Mouse (Mus musculus): Measurements from ENCODE around the gene Cenpm.

The Cenpm gene

DNA sequence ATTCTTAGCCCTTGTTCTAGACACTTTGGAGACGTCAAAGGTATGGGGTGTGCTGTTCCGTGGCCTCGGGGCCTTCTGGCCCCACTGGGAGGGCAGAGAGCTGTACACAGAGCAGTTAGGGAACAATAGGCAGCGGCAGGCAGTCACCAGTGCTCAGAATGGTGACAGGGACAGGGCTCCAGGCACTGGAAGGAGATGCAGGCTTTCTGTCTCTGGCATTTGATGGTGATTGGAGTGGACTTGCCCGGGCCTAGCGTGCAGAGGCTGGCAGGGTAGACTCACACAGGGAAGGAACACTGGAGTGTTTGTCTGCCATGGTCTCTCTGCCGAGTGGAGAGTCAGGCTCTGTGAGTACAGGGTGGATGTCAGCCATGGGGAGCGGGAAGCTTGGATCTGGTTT lies 51.9 kb downstream of the Cenpm start:
- DNase-seq (ENCODE audit: extremely low spot score) = no peak

DNA sequence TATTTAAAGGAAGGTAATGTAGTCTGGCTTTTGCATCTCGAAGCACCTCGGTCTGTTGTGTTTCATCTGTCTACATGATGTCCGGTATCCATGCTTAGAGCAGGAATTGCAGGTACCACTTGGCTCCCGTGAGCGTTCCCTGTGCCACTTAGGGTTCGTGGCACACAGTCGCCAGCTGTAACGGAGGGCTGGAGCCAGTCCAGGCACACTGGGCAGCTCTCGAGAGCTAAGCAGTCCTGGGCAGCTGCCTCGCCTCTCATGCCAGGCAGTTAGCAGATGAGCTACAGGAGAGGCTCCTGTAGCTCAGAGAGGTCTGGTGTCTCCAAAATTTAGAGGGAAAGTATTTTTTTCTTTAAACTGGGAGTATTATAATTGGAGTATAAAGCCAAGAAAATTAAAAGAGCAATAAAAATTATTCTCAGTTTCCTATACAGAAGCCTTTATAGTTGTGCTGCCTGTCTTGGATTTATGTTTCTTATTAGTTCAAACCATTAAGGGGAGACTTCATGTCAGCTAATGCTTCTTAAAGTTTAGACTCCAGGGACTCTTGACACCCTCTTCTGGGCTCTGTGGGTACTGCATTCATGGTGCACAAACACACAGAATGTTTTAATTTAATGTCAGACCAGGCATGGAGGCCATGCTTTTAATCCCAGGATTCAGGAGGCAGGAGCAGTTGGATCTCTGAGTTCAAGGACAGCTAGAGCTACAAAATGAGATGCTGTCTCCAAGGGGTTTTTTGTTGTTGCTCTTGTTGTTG lies 55.9 kb downstream of the Cenpm start:
- no peak for DNase-seq (ENCODE audit: extremely low spot score)

DNA sequence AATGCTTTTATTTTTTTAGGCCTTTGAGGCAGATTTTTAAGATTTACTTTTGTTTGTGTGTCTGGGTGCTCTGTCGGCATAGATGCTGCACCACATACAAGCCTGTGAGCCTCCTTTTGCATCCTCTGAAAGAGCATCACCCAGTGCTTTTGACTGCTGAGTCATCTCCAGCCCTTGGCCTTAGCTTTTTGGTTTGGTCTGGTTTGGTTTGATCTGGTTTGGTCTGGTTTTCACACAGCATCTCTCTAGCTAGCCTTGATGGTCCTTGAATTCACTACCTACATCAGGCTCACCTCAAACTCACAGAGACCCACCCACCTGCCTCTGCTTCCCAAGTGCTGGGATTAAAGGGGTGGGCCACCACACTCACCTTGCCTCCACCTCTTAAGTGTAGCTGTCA lies 56.6 kb downstream of the Cenpm start:
- DNase-seq (ENCODE audit: extremely low spot score) = no peak

DNA sequence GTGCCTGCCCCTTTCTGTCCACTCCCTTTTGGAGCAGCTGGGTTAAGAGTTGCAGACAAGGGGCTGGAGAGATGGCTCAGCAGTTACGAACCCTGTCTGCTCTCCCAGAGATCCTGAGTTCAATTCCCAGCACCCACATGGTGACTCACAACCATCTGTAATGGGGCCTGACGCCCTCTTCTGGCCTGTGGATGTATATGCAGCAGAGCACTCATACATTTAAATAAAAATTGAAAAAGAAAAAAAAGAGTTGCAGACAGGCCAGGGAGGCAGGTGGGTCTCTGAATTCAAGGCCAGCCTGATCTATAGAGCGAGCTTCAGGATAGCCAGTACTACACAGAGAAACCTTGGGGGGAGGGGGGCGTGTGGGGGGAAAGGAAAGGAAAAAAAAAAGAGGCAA lies 57.1 kb downstream of the Cenpm start:
- DNase-seq (ENCODE audit: extremely low spot score) = no peak

DNA sequence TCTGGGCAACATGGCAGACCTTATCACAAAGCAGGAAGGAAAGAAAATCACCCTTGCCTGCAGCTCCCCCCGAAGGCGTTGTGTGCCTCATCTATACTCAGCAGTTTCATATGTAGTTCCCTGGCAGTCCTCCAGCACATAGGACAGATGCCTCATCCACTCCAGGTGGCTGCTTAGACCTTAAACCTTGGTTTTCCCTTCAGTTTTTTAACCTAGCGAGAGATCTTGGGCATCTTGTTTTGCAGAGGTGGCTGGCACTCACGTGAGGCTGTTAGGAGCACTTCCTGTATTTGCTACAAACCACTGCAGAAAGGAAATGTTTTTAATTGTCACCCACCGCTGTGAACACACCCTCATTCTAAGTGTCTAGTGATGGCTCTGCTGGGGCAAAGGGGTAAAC lies 57.6 kb downstream of the Cenpm start:
- DNase-seq (ENCODE audit: extremely low spot score) = no peak

DNA sequence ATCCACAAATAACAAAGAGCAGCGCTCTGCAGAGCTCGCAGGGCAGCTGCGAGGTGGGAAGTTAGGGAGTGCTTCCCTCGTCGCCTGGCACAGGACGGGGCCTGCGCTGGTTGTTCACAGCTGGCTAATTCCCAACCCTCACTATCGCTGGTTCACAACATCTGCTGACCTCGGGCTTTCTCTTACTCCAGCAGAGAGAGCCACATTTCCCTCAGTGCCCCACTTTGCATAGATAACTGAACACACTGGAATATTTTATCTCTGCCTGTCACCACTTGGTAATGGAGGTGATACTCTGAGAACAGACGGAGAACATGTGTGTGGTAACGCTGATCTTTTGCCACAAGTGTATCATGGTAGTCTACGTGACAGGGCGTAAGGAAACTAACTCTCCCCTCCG lies 58.4 kb downstream of the Cenpm start:
- no peak for DNase-seq (ENCODE audit: extremely low spot score)

DNA sequence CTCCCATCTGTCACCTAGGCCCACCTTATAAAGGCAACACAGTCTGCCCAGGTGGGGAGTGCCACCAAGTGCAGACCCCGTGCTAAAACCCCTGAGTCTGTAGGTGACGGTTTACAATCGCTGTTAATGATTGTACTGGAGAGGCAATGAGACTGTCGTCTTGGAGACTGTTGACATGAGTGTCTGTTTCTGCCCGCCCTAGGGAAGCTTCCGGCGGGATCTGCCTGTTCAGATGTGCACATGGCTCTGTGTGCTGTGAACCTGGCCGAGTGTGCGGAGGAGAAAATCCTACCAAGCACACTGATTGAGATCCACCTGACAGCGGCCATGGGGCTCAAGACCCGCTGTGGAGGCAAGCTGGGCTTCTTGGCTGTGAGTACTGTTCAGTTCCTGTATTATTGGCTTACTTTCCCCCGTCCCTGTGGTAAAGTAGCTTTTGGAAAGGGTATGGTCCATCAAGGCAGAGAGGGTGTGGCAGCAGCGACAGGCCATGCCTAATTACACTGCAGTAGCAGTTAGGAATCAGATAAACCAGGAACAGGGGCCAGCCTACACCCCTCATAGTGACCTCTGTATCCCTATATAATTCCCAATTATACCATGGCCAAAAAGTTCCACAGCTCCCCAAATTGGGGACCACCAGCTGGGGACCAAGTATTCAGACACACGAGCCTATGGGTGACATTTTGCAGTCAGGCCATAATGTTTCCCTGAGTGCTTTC lies 59.3 kb downstream of the Cenpm start:
- DNase-seq (ENCODE audit: extremely low spot score) = no peak

DNA sequence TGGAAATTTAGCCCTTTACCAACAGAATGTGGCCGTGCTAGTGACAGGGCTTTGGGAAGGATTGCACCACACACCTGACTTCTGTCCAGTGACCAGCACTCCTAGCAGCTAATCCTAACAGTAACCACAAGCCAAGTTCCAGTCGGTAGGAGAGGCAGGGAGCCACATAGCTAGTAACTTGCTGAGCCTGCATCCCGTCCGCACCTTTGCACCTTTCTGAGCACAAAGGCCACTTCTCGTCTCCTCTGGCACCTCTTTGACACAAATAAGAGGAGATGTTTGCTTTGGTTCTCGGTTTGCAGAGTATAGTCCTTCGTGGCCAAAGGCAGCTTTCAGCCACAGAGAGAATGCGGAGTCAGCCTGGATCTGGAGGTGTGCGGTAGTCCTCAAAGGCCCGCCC lies 59.9 kb downstream of the Cenpm start:
- DNase-seq (ENCODE audit: extremely low spot score) = no peak

DNA sequence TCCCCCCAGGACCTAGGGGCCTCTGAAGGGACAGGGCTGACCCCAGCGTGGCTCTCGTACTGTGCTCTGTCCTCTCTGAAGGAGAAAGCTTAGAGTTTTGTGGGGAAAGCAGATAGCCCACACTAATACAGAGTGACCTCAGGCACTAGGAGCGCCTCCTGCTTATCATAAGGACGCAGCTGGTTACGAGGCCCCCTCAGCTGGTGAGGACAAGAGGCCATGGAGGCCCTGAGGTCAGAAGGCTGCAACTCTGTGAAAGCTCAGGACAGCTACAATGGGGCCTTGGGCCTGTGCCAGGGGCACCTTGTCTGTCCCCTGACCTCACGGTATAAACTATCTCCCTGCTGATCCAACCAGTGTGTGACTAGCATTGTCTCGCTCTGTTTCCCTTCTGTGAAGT lies 60.4 kb downstream of the Cenpm start:
- DNase-seq (ENCODE audit: extremely low spot score) = no peak

Measured in embryo, embryonic 9.5 days (tissue).